Mouse (Mus musculus) G1E-ER4 (cell line): ENCODE measurements around the gene Gm21739. TPM values are rescaled to one million over a fixed set of nuclear protein-coding genes. Genes with fewer than 3 reads are reported as not detected.
"Not testable (repeated sequence)": the region's sequence is repeated elsewhere in the genome, so short reads cannot be mapped to it uniquely, and the experiment has no call there.

Experiments used
- GATA1 ChIP-seq: IDR thresholded peaks from one replicate; pipeline ENCODE4 v1.8.0; 2012; ENCODE audit warnings: low read length, inconsistent platforms
- polyA plus RNA-seq: library from polyadenylated mRNA; stranded (reverse); fragments of >175 nt; gene quantifications from 2 replicates; pipeline ENCODE4 v1.2.3, GENCODE M21; 2012

Gene Gm21739
- polyA plus RNA-seq = not detected in 2 replicates

DNA sequence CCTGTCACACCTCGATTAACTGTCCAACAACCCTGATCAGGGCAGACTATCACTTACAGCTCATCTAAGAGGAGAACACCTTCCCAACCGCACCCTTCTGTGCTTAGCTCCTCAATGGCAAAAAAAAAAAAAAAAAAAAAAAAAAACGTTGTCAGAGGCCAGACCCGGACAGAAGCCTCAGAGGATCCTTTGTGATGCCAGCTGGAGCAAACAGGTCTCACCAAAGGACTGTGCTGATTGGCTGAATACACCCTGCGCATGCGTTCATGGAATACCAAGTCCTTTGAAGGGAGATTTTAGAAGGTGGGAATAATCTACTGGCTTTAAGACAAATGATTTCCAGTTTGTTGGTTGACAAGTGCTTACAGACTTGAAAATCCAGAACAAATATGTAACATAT, at the start of gene Gm21739:
Gene Gm21739 (minus strand): TSS at position 101 of the 400 bp plus-strand sequence.
- TF ChIP-seq GATA1 = not testable (repeated sequence)
